32 mouse cellular contexts compared by ENCODE assay signal in genomic region chr4:88513743-88514142, GRCm38 (mm10). TPM values are rescaled to one million over a fixed set of nuclear protein-coding genes. Genes with fewer than 3 reads are reported as not detected.
A peak's percentile ranks its signal among the peaks of the same experiment; 100 is the strongest.
DNase-seq lines count a peak whose midpoint lies in the region; ATAC-seq lines count a peak whose summit lies in the region.
"Had no signal": no experiment of that assay in that cellular context is flagged by ENCODE, and none has a peak within 500 bp of the region (broad histone marks: within the 10 kb centered on the region; RNA-seq: fewer than 3 reads in every experiment).

No protein-coding gene starts in this region.

- H3K27ac ChIP-seq in liver, embryonic 11.5 days (ENCODE audit: low read depth, low read length), result no peak overlapping the region
- H3K27ac ChIP-seq in liver, embryonic 16.5 days (ENCODE audit: low read length), result no peak overlapping the region
- H3K27ac ChIP-seq: forebrain, embryonic 13.5 days; heart, adult 2 months; hindbrain, embryonic 12.5 days; hindbrain, postnatal 0 days; intestine, embryonic 15.5 days; neural tube, embryonic 15.5 days had no signal

- H3K9me3 ChIP-seq in liver, embryonic 11.5 days (ENCODE audit: control insufficient read depth, low read length), result no peaks in the 10 kb centered on the region
- H3K9me3 ChIP-seq in liver, embryonic 16.5 days (replicated peaks; ENCODE audit: control insufficient read depth, low read length), result no peaks in the 10 kb centered on the region
- H3K9me3 ChIP-seq: forebrain, embryonic 13.5 days; hindbrain, embryonic 12.5 days; intestine, embryonic 15.5 days; neural tube, embryonic 15.5 days had no signal

- ATAC-seq in liver, embryonic 11.5 days (replicated peaks; ENCODE audit: low FRiP score), result peak; percentile 78
- ATAC-seq in liver, embryonic 16.5 days (ENCODE audit: low read depth), result peak; percentile 76
- ATAC-seq: forebrain, embryonic 13.5 days; hindbrain, postnatal 0 days had no signal

- no peak overlapping the region for H3K4me2 ChIP-seq in liver, embryonic 11.5 days
- H3K4me2 ChIP-seq in liver, embryonic 16.5 days (ENCODE audit: low read depth, low read length), result no peak overlapping the region
- H3K4me2 ChIP-seq: forebrain, embryonic 13.5 days; hindbrain, embryonic 12.5 days; intestine, embryonic 15.5 days; neural tube, embryonic 15.5 days had no signal

- peaks cover 5% of the 10 kb centered on the region; the same call in 1 of the 2 replicates for H3K4me1 ChIP-seq in liver, embryonic 11.5 days (replicated peaks; ENCODE audit: control insufficient read depth, insufficient read depth, low read length)
- H3K4me1 ChIP-seq in liver, embryonic 16.5 days (ENCODE audit: control insufficient read depth, low read depth, low read length), result peaks cover 4% of the 10 kb centered on the region; the same call in 1 of the 2 replicates
- H3K4me1 ChIP-seq: neural tube, embryonic 15.5 days had no signal

- H3K27me3 ChIP-seq in liver, embryonic 11.5 days (replicated peaks; ENCODE audit: control insufficient read depth, insufficient read depth, low read length), result no peaks in the 10 kb centered on the region
- no peaks in the 10 kb centered on the region for H3K27me3 ChIP-seq in liver, embryonic 16.5 days (ENCODE audit: control insufficient read depth, insufficient read depth, low read depth, low read length)
- H3K27me3 ChIP-seq: forebrain, embryonic 13.5 days; hindbrain, embryonic 12.5 days; intestine, embryonic 15.5 days; neural tube, embryonic 15.5 days had no signal

- H3K36me3 ChIP-seq in liver, embryonic 11.5 days (ENCODE audit: control insufficient read depth, insufficient read depth, low read length), result no peaks in the 10 kb centered on the region
- H3K36me3 ChIP-seq in liver, embryonic 16.5 days (ENCODE audit: control insufficient read depth, insufficient read depth), result no peaks in the 10 kb centered on the region
- H3K36me3 ChIP-seq: hindbrain, embryonic 12.5 days; intestine, embryonic 15.5 days; neural tube, embryonic 15.5 days had no signal

- DNase-seq in 416B (ENCODE audit: low read depth) (peak; percentile 61), MEL-GATA-1-ER (ENCODE audit: extremely low read depth, low read depth) (peak; percentile 58)
- no peak for DNase-seq in liver, embryonic 11.5 days (ENCODE audit: low spot score)
- no peak for DNase-seq in layer of hippocampus, adult 18-20 months (ENCODE audit: low spot score in 2 of 2)
- no peak for DNase-seq in right cerebral cortex, postnatal 14 days
- no peak for DNase-seq in spleen, postnatal 14 days (ENCODE audit: low spot score in 2 of 2)
- DNase-seq: cerebellum, adult 9-10 months; cerebellum, postnatal 36 days had no signal

- 47% methylated on average over 4 of the region's 4 CpGs for WGBS in liver, embryonic 11.5 days
- 21% methylated on average over 4 of the region's 4 CpGs for WGBS in liver, embryonic 16.5 days (ENCODE audit: insufficient replicate concordance)

- no peak overlapping the region for H3K9ac ChIP-seq in liver, embryonic 11.5 days (ENCODE audit: low read depth, low read length)
- no peak overlapping the region for H3K9ac ChIP-seq in liver, embryonic 16.5 days (ENCODE audit: low read depth, low read length)
- H3K9ac ChIP-seq: forebrain, embryonic 13.5 days; hindbrain, embryonic 12.5 days; intestine, embryonic 15.5 days; neural tube, embryonic 15.5 days had no signal

- no peak overlapping the region for H3K4me3 ChIP-seq in liver, embryonic 11.5 days (ENCODE audit: low read depth, low read length)
- no peak overlapping the region for H3K4me3 ChIP-seq in liver, embryonic 16.5 days (ENCODE audit: low read depth, low read length)
- H3K4me3 ChIP-seq: forebrain, embryonic 13.5 days; heart, adult 2 months; hindbrain, embryonic 12.5 days; intestine, embryonic 15.5 days; neural tube, embryonic 15.5 days had no signal

RNA-seq across cellular contexts. Expression of gene Ifnb1, which starts 8.8 kb away (rescaled TPM):
- polyA plus RNA-seq in liver, embryonic 11.5 days (2014; fragmentation: Nextera tagmentation; extraction: Ambion mirVana), result not detected in 2 replicates
- not detected in 2 replicates for polyA plus RNA-seq in liver, embryonic 16.5 days (2015; fragmentation: Nextera tagmentation; extraction: Ambion mirVana)
- total RNA-seq in layer of hippocampus, adult 18-20 months (2021), result not detected
- total RNA-seq: adrenal gland, adult 8-10 months; adrenal gland, postnatal 4 days; gastrocnemius, adult 18-20 months; gastrocnemius, postnatal 25 days; heart, adult 2 months; heart, postnatal 36 days; hindbrain, postnatal 0 days; layer of hippocampus, adult 8-10 months; layer of hippocampus, postnatal 36 days; left cerebral cortex, postnatal 10 days; liver, adult 2 months had no signal
- polyA plus RNA-seq: embryonic facial prominence, embryonic 14.5 days; forebrain, embryonic 13.5 days; heart, adult 2 months; heart, embryonic 14.5 days; hindbrain, embryonic 12.5 days; hindbrain, postnatal 0 days; intestine, embryonic 15.5 days; kidney, adult 2 months; kidney, embryonic 16.5 days; limb, embryonic 11.5 days; liver, adult 2 months; lung, embryonic 16.5 days; midbrain, embryonic 14.5 days; neural tube, embryonic 15.5 days; thymus, adult 2 months had no signal

RNA-seq across cellular contexts. Expression of gene Ifna15, which starts 44.3 kb away (rescaled TPM):
- polyA plus RNA-seq in liver, embryonic 11.5 days (2014; fragmentation: Nextera tagmentation; extraction: Ambion mirVana), result not detected in 2 replicates
- not detected in 2 replicates for polyA plus RNA-seq in liver, embryonic 16.5 days (2015; fragmentation: Nextera tagmentation; extraction: Ambion mirVana)
- not detected for total RNA-seq in layer of hippocampus, adult 18-20 months (2021)
- total RNA-seq: adrenal gland, adult 8-10 months; adrenal gland, postnatal 4 days; gastrocnemius, adult 18-20 months; gastrocnemius, postnatal 25 days; heart, adult 2 months; heart, postnatal 36 days; hindbrain, postnatal 0 days; layer of hippocampus, adult 8-10 months; layer of hippocampus, postnatal 36 days; left cerebral cortex, postnatal 10 days; liver, adult 2 months had no signal
- polyA plus RNA-seq: embryonic facial prominence, embryonic 14.5 days; forebrain, embryonic 13.5 days; heart, adult 2 months; heart, embryonic 14.5 days; hindbrain, embryonic 12.5 days; hindbrain, postnatal 0 days; intestine, embryonic 15.5 days; kidney, adult 2 months; kidney, embryonic 16.5 days; limb, embryonic 11.5 days; liver, adult 2 months; lung, embryonic 16.5 days; midbrain, embryonic 14.5 days; neural tube, embryonic 15.5 days; thymus, adult 2 months had no signal

RNA-seq across cellular contexts. Expression of gene Ifna14, which starts 57.9 kb away (rescaled TPM):
- not detected in 2 replicates for polyA plus RNA-seq in liver, embryonic 11.5 days (2014; fragmentation: Nextera tagmentation; extraction: Ambion mirVana)
- polyA plus RNA-seq in liver, embryonic 16.5 days (2015; fragmentation: Nextera tagmentation; extraction: Ambion mirVana), result not detected in 2 replicates
- not detected for total RNA-seq in layer of hippocampus, adult 18-20 months (2021)
- total RNA-seq: adrenal gland, adult 8-10 months; adrenal gland, postnatal 4 days; gastrocnemius, adult 18-20 months; gastrocnemius, postnatal 25 days; heart, adult 2 months; heart, postnatal 36 days; hindbrain, postnatal 0 days; layer of hippocampus, adult 8-10 months; layer of hippocampus, postnatal 36 days; left cerebral cortex, postnatal 10 days; liver, adult 2 months had no signal
- polyA plus RNA-seq: embryonic facial prominence, embryonic 14.5 days; forebrain, embryonic 13.5 days; heart, adult 2 months; heart, embryonic 14.5 days; hindbrain, embryonic 12.5 days; hindbrain, postnatal 0 days; intestine, embryonic 15.5 days; kidney, adult 2 months; kidney, embryonic 16.5 days; limb, embryonic 11.5 days; liver, adult 2 months; lung, embryonic 16.5 days; midbrain, embryonic 14.5 days; neural tube, embryonic 15.5 days; thymus, adult 2 months had no signal

Comparison
In these comparisons a context has a peak if more than half of its experiments do, and no peak if none do; other contexts are left out.
1. DNase-seq: peak in 416B (single experiment) and MEL-GATA-1-ER (single experiment); none in liver, embryonic 11.5 days (single experiment), layer of hippocampus, adult 18-20 months (0 of 2), right cerebral cortex, postnatal 14 days (single experiment) and spleen, postnatal 14 days (0 of 2).